Comparison of ENCODE assay signal across 19 mouse cellular contexts in genomic region chr10:81315587-81315986, GRCm38 (mm10). TPM values are rescaled to one million over a fixed set of nuclear protein-coding genes. Genes with fewer than 3 reads are reported as not detected.
"Had no signal": no experiment of that assay in that cellular context is flagged by ENCODE, and none has a peak within 500 bp of the region (broad histone marks: within the 10 kb centered on the region; RNA-seq: fewer than 3 reads in every experiment).

No protein-coding gene starts in this region.

- H3K9me3 ChIP-seq: limb, embryonic 13.5 days; liver, embryonic 12.5 days; liver, embryonic 15.5 days; lung, embryonic 15.5 days; megakaryocyte, embryonic 14.5 days; midbrain, embryonic 10.5 days; midbrain, embryonic 13.5 days; neural tube, embryonic 13.5 days; stomach, embryonic 15.5 days had no signal

- DNase-seq: kidney, adult 8-10 months; left cerebral cortex, postnatal 4 days; liver; lung, adult 18-20 months; right cerebral cortex, postnatal 25 days; spleen, adult 18-20 months had no signal

- H3K4me2 ChIP-seq: liver, embryonic 12.5 days; liver, embryonic 15.5 days; lung, embryonic 15.5 days; midbrain, embryonic 13.5 days; neural tube, embryonic 13.5 days; stomach, embryonic 15.5 days had no signal

- H3K27ac ChIP-seq: limb, embryonic 13.5 days; liver, embryonic 12.5 days; liver, embryonic 15.5 days; lung, embryonic 15.5 days; midbrain, embryonic 10.5 days; midbrain, embryonic 13.5 days; neural tube, embryonic 13.5 days; stomach, embryonic 15.5 days had no signal

- ATAC-seq: liver, embryonic 12.5 days; midbrain, embryonic 13.5 days; midbrain, embryonic 16.5 days had no signal

- H3K4me3 ChIP-seq: limb, embryonic 13.5 days; liver, embryonic 12.5 days; liver, embryonic 15.5 days; lung, embryonic 15.5 days; megakaryocyte, embryonic 14.5 days; midbrain, embryonic 13.5 days; myocyte; neural tube, embryonic 13.5 days; stomach, embryonic 15.5 days had no signal

- H3K27me3 ChIP-seq: limb, embryonic 13.5 days; liver, embryonic 12.5 days; liver, embryonic 15.5 days; lung, embryonic 15.5 days; megakaryocyte, embryonic 14.5 days; midbrain, embryonic 13.5 days; neural tube, embryonic 13.5 days; stomach, embryonic 15.5 days had no signal

- H3K9ac ChIP-seq: limb, embryonic 13.5 days; liver, embryonic 12.5 days; liver, embryonic 15.5 days; lung, embryonic 15.5 days; midbrain, embryonic 13.5 days; neural tube, embryonic 13.5 days; stomach, embryonic 15.5 days had no signal

RNA-seq across cellular contexts. Expression of gene Tbxa2r, which starts 12.9 kb away (rescaled TPM):
- total RNA-seq: monocyte, adult 5-6 weeks had no signal

RNA-seq across cellular contexts. Expression of gene Gipc3, which starts 27.5 kb away (rescaled TPM):
- total RNA-seq: monocyte, adult 5-6 weeks; neutrophil, adult 5-6 weeks had no signal
- polyA plus RNA-seq: liver, embryonic 12.5 days; liver, embryonic 15.5 days; midbrain, embryonic 10.5 days; midbrain, embryonic 13.5 days; midbrain, embryonic 16.5 days; neural tube, embryonic 13.5 days had no signal
